ENCODE assay signal across 8 mouse cellular contexts in the genomic region with DNA sequence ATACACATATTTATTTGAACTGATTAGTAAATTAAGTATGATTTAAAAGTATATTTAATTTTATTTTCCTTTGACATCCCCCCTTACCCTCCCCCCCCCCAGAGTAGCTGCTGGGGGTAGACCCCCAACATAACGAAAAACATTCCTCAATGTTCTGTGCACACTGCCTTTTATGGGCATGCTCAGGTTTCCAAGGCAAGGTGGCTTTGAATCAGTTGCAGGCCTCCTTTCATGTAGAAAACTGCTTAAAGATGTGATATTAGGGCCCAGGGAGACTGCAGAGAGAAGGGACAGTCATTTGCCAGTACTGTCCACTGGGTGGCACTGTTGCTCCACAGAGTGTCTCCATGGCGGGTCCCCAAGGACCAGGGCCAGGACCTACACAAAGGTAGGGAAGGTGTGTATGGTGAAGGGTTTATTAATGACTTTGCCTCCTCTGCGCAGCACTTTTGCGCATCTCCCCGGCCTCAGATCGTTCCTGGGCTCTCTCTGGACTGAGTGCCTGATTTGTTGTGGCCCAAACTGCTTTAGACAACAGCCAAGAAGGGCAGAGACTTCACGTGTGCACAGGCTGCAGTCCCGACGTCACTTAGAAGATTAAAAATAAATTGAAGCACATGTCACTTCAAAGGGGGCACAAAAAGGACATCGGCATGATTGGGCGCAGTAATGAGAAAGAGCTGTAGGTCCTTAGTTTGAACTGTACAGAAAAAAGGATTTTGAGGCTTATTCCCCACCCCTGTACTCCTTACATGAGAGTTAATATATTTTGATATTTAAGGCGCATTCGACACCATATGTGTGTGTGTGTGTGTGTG.
DNase-seq lines count a peak whose midpoint lies in the region; ATAC-seq lines count a peak whose summit lies in the region.

No protein-coding gene starts in this region.

- no peaks in the 10 kb centered on the region for H3K9me3 ChIP-seq in midbrain, embryonic 16.5 days (replicated peaks; ENCODE audit: control insufficient read depth, low read length, poor library complexity, severe bottlenecking)

- H3K4me2 ChIP-seq in midbrain, embryonic 16.5 days (ENCODE audit: low read length), result peak overlapping the region; percentile 49

- H3K4me3 ChIP-seq in midbrain, embryonic 16.5 days (ENCODE audit: low read depth, low read length), result no peak overlapping the region; the same call in 1 of the 2 replicates

- peak overlapping the region; percentile 41; the same call in 1 of the 2 replicates for H3K9ac ChIP-seq in midbrain, embryonic 16.5 days (ENCODE audit: low read depth, low read length)

- no peaks in the 10 kb centered on the region for H3K36me3 ChIP-seq in midbrain, embryonic 16.5 days (ENCODE audit: control insufficient read depth, insufficient read depth, low read length)

- peak; percentile 64 for DNase-seq in CD4-positive, CD25-positive, alpha-beta regulatory T cell, adult 2 months (ENCODE audit: low read depth, low spot score)
- DNase-seq in embryo, embryonic 10 days (ENCODE audit: low spot score), result peak; percentile 92
- DNase-seq in gastrocnemius, postnatal 10 days, result peak; percentile 80
- DNase-seq in kidney, adult 11 months, result peak; percentile 56
- peak; percentile 88 for DNase-seq in left cerebral cortex, postnatal 4 days
- DNase-seq in spleen, postnatal 14 days (ENCODE audit: low spot score in 2 of 2), result peak; percentile 19 to 60

- peak overlapping the region; percentile 84 for H3K27ac ChIP-seq in midbrain, embryonic 16.5 days (ENCODE audit: low read length)

- intact Hi-C loops in left cerebral cortex, postnatal 4 days (cut with DNase I), result loop anchor here (2.0 to 10.0 kb wide), 4 partner anchors 342 to 1062 kb away; no protein-coding TSS in a partner anchor

- H3K27me3 ChIP-seq in midbrain, embryonic 16.5 days (ENCODE audit: control insufficient read depth, insufficient read depth, low read depth, low read length), result no peaks in the 10 kb centered on the region

- 25% methylated on average over 13 of the region's 13 CpGs for WGBS in midbrain, embryonic 16.5 days

- ATAC-seq in CD4-positive, CD25-positive, alpha-beta regulatory T cell, adult 4 months, result no peak
- peak; percentile 93 for ATAC-seq in midbrain, embryonic 16.5 days

- peaks cover 21% of the 10 kb centered on the region for H3K4me1 ChIP-seq in midbrain, embryonic 16.5 days (ENCODE audit: control insufficient read depth, insufficient read depth, low read length)

Comparison
In these comparisons a context has a peak if more than half of its experiments do, and no peak if none do; other contexts are left out.
1. DNase-seq: peak in every context shown above with its lines; median percentile 92 in embryo, embryonic 10 days; 88 in left cerebral cortex, postnatal 4 days; 80 in gastrocnemius, postnatal 10 days; 64 in CD4-positive, CD25-positive, alpha-beta regulatory T cell, adult 2 months; 56 in kidney, adult 11 months; 40 in spleen, postnatal 14 days.